Mouse (Mus musculus) limb, embryonic 12.5 days (tissue): ENCODE measurements around the gene Cdyl. TPM values are rescaled to one million over a fixed set of nuclear protein-coding genes. Genes with fewer than 3 reads are reported as not detected.

ENCODE experiments used
- ATAC-seq: fragments of 200-750 bp; cut with Nextera tagmentation; 2 replicates; pipeline ENCODE4 v1.8.0; 2017; ENCODE audit warnings: low read depth, moderate TSS enrichment; ENCODE audit not compliant: insufficient number of reproducible peaks, insufficient read depth, low FRiP score, low TSS enrichment
- H3K27ac ChIP-seq: fragments of 300-500 bp; sonication (generic); 2 replicates; pipeline ENCODE4 v1.5.1; 2016; ENCODE audit warnings: mild to moderate bottlenecking, moderate library complexity
- H3K27me3 ChIP-seq: fragments of 300-500 bp; sonication (generic); 2 replicates; pipeline ENCODE4 v1.6.1; 2016; ENCODE audit warnings: mild to moderate bottlenecking, moderate library complexity
- H3K36me3 ChIP-seq: fragments of 300-500 bp; sonication (generic); 2 replicates; pipeline ENCODE4 v1.6.1; 2016; ENCODE audit warnings: mild to moderate bottlenecking, moderate library complexity
- H3K4me1 ChIP-seq: fragments of 300-500 bp; sonication (generic); replicated peaks from 2 replicates; pipeline ENCODE4 v1.6.1; 2016
- H3K4me2 ChIP-seq: fragments of 300-500 bp; sonication (generic); 2 replicates; pipeline ENCODE4 v1.6.1; 2016; ENCODE audit warnings: mild to moderate bottlenecking, moderate library complexity
- H3K4me3 ChIP-seq: fragments of 300-500 bp; sonication (generic); replicated peaks from 2 replicates; pipeline ENCODE4 v1.5.1; 2016; ENCODE audit warnings: mild to moderate bottlenecking
- H3K9ac ChIP-seq: fragments of 300-500 bp; sonication (generic); replicated peaks from 2 replicates; pipeline ENCODE4 v1.6.1; 2016; ENCODE audit warnings: mild to moderate bottlenecking, moderate library complexity
- H3K9me3 ChIP-seq: fragments of 300-500 bp; sonication (generic); 2 replicates; pipeline ENCODE4 v1.6.1; 2016; ENCODE audit warnings: mild to moderate bottlenecking, moderate library complexity
- WGBS: fragments of 180-500 bp; shearing (Covaris S2); methylation state at CpG from one replicate; pipeline ENCODE4 v1.1.7; 2016; 5-methylcytosine and 5-hydroxymethylcytosine counted together
- polyA plus RNA-seq: library from polyadenylated mRNA; unstranded; fragments of >200 nt; fragmentation: Nextera tagmentation; extraction: Ambion mirVana; gene quantifications from 2 replicates; pipeline ENCODE4 v1.2.1, GENCODE M21; 2016

The Cdyl gene
- polyA plus RNA-seq, 1 experiment from 2014 or later, result 20.7 TPM

- 0 out of 2 replicates have a peak, but pooled peaks cover 6% of the 10 kb centered on the region for H3K9me3 ChIP-seq
- H3K9ac ChIP-seq, result no peak overlapping the region
- H3K4me3 ChIP-seq, result no peak overlapping the region
- no peak overlapping the region for H3K4me2 ChIP-seq
- no peaks in the 10 kb centered on the region for H3K27me3 ChIP-seq
- no peak overlapping the region for H3K27ac ChIP-seq
- no peaks in the 10 kb centered on the region for H3K4me1 ChIP-seq
- H3K36me3 ChIP-seq, result no peaks in the 10 kb centered on the region
- ATAC-seq, result no peak
- WGBS, result 85% methylated on average over 11 of the region's 11 CpGs
These were observed 9.3 kb upstream of the Cdyl start for GRCm38 (mm10) chr13:35650284-35650872.

DNA sequence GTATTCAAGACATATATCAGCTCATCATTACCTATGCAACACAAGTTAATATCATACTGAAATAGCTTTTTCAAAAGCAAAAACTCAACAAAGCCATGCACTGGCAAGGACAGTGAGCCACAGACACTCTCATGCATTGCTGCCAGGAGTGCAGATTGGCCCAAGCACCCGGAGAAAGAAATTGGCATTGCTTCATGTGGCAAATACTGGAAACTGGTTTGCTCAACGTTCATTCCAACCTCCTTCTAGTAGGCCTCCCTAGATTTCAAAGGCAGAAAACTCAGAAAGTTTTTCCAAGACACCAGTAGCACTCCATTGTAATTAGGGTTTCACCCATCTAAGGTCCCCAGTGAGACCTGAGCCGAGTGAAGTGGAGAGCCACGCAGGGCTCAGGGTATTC lies 6.8 kb upstream of the Cdyl start:
- Histone ChIP-seq H3K9ac (no peak overlapping the region), H3K27ac (no peak overlapping the region), H3K36me3 (no peaks in the 10 kb centered on the region), H3K4me1 (no peaks in the 10 kb centered on the region), H3K4me2 (no peak overlapping the region), H3K27me3 (no peaks in the 10 kb centered on the region), H3K4me3 (no peak overlapping the region), H3K9me3 (no peaks in the 10 kb centered on the region)
- ATAC-seq, result no peak
- WGBS, result 81% methylated on average over 4 of the region's 4 CpGs

GRCm38 (mm10) chr13:35656853-35657252 lies 2.8 kb upstream of the Cdyl start:
- ATAC-seq, result no peak
- Histone ChIP-seq H3K36me3 (no peaks in the 10 kb centered on the region), H3K27me3 (no peaks in the 10 kb centered on the region), H3K9ac (no peak overlapping the region), H3K27ac (no peak overlapping the region), H3K9me3 (no peaks in the 10 kb centered on the region), H3K4me2 (no peak overlapping the region), H3K4me1 (no peaks in the 10 kb centered on the region; the same call in 1 of the 2 replicates), H3K4me3 (no peak overlapping the region)
- WGBS, result 81% methylated on average over 2 of the region's 2 CpGs

DNA sequence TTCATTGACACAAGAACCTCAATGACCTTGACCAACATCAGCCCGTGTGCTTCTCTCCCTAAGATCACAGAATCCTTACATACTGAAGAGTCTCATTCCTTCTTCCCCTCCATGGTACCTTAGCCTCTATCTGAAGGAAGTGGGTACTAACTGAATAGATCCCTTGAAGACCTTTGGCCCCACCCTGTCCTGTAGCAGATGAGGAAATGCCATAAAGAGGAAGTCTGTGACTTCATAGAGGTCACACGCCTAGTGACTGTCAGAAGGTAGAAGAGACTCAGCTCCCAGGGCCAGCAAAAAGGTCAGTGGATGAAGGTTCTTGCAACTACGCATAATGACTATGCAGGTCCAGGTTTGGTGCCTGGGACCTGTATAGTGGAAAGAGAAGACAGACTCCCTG lies 5.8 kb downstream of the Cdyl start:
- ATAC-seq, result no peak
- H3K4me3 ChIP-seq, result no peak overlapping the region
- 77% methylated on average over 3 of the region's 3 CpGs for WGBS

GRCm38 (mm10) chr13:35669910-35670469 lies 10.4 kb downstream of the Cdyl start:
- Histone ChIP-seq H3K9me3 (no peaks in the 10 kb centered on the region), H3K27me3 (no peaks in the 10 kb centered on the region), H3K4me1 (no peaks in the 10 kb centered on the region), H3K27ac (no peak overlapping the region), H3K9ac (no peak overlapping the region), H3K4me2 (no peak overlapping the region), H3K36me3 (no peaks in the 10 kb centered on the region), H3K4me3 (no peak overlapping the region)
- no peak for ATAC-seq
- WGBS, result 75% methylated on average over 4 of the region's 4 CpGs

More for the DNA sequence above, 5.8 kb downstream of the Cdyl start:
- H3K9me3 ChIP-seq, result no peaks in the 10 kb centered on the region
- no peaks in the 10 kb centered on the region for H3K27me3 ChIP-seq
- H3K4me2 ChIP-seq, result no peak overlapping the region
- no peaks in the 10 kb centered on the region for H3K4me1 ChIP-seq
- no peak overlapping the region for H3K27ac ChIP-seq
- no peak overlapping the region for H3K9ac ChIP-seq
- no peaks in the 10 kb centered on the region for H3K36me3 ChIP-seq

- H3K4me3 ChIP-seq, result no peak overlapping the region
- WGBS, result 83% methylated on average over 4 of the region's 4 CpGs
- no peaks in the 10 kb centered on the region for H3K36me3 ChIP-seq
- H3K9ac ChIP-seq, result no peak overlapping the region
- H3K27me3 ChIP-seq, result no peaks in the 10 kb centered on the region
- no peak for ATAC-seq
- no peaks in the 10 kb centered on the region for H3K9me3 ChIP-seq
- H3K4me2 ChIP-seq, result no peak overlapping the region
- 0 out of 2 replicates have a peak, but pooled peaks cover 2% of the 10 kb centered on the region for H3K4me1 ChIP-seq
- H3K27ac ChIP-seq, result no peak overlapping the region
These were observed 11.2 kb downstream of the Cdyl start for GRCm38 (mm10) chr13:35670875-35671274.

DNA sequence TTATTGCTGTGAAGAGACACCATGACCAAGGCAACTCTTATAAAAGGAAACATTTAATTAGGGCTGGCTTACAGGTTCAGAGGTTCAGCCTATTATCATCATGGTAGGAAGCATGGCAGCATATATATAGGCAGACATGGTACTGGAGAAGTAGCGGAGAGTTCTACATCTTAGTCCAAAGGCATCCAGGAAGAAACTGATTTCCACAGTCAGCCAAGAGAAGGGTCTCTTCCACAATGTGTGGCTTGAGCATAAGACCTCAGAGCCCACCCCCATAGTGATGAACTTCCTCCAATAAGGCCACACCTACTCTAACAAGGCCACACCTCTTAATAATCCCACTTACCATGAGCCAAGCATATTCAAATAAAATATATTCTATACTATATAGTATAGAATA lies 17.3 kb downstream of the Cdyl start:
- no peaks in the 10 kb centered on the region for H3K36me3 ChIP-seq
- no peak overlapping the region for H3K9ac ChIP-seq
- H3K4me1 ChIP-seq, result peaks cover 14% of the 10 kb centered on the region
- no peak overlapping the region for H3K4me3 ChIP-seq
- ATAC-seq, result no peak
- WGBS, result 100% methylated on average over 1 of the region's 1 CpGs
- no peaks in the 10 kb centered on the region for H3K9me3 ChIP-seq
- H3K27ac ChIP-seq, result no peak overlapping the region
- no peaks in the 10 kb centered on the region for H3K27me3 ChIP-seq
- no peak overlapping the region for H3K4me2 ChIP-seq

DNA sequence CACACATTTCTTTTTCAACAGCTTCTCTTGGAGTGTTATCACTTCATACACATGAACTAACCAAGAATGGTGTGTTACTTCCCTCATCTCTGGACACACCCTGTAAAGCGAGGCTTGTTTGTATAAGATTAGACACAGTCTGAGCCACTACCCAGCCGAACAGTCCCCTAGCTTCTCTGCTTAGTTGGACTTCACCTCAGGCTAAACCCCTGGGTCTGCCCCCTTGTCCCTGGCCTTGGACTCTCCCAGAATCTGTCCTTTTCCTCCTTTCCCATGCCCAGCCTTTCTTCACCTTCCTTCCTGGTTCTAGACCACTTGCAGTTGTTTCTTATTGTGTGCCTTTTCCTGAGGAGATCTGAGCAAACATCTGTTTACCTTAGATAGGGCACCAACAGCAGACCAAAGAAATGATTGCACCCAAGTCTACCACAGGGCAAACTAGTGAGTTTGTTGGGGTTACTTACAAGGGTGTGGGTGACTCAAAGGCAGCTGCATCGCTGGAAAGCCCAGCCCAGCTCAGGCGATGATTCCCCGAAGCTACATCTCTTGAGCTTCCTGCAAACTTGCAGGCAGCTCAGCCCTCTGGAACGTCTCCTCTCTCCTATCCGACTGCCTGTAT lies 17.9 kb downstream of the Cdyl start:
- Histone ChIP-seq H3K27ac (no peak overlapping the region), H3K4me2 (no peak overlapping the region), H3K9ac (no peak overlapping the region), H3K36me3 (no peaks in the 10 kb centered on the region), H3K4me1 (peaks cover 14% of the 10 kb centered on the region), H3K9me3 (no peaks in the 10 kb centered on the region), H3K27me3 (no peaks in the 10 kb centered on the region), H3K4me3 (no peak overlapping the region)
- 76% methylated on average over 7 of the region's 7 CpGs for WGBS
- ATAC-seq, result 0 out of 2 replicates have a peak, but pooled peaks have one; percentile 56

- no peak overlapping the region for H3K4me2 ChIP-seq
- WGBS, result 85% methylated on average over 6 of the region's 6 CpGs
- no peak for ATAC-seq
These were observed 19.1 kb downstream of the Cdyl start for GRCm38 (mm10) chr13:35678691-35679090.

DNA sequence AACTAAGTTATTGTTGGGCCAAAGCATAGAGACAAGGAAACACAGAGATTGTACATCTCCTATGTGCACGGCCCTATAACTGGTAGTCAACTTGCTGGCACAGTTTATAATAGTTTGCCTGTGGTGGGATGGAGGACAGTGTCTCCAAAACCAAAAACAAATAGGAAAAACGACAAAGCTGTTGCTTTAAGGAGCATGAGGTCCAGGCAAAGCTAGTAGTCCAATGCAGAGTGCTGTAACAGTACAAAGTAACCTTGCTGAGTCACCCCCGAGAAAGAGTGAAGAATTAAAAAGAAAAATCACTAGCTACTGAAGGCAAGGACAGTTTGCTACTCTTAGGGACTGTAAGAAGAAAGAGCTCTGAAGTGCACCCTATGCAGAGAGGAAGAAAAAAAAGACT lies 21.7 kb downstream of the Cdyl start:
- Histone ChIP-seq H3K27ac (no peak overlapping the region), H3K4me2 (no peak overlapping the region), H3K27me3 (no peaks in the 10 kb centered on the region), H3K4me1 (peaks cover 9% of the 10 kb centered on the region), H3K36me3 (no peaks in the 10 kb centered on the region), H3K4me3 (no peak overlapping the region), H3K9me3 (no peaks in the 10 kb centered on the region), H3K9ac (no peak overlapping the region)
- 85% methylated on average over 3 of the region's 3 CpGs for WGBS
- no peak for ATAC-seq

More at GRCm38 (mm10) chr13:35678691-35679090, 19.1 kb downstream of the Cdyl start:
- Histone ChIP-seq H3K9me3 (no peaks in the 10 kb centered on the region), H3K27ac (no peak overlapping the region), H3K4me1 (peaks cover 14% of the 10 kb centered on the region), H3K36me3 (no peaks in the 10 kb centered on the region), H3K27me3 (no peaks in the 10 kb centered on the region), H3K4me3 (no peak overlapping the region), H3K9ac (no peak overlapping the region)

GRCm38 (mm10) chr13:35686273-35686672 lies 26.6 kb downstream of the Cdyl start:
- ATAC-seq, result no peak
- 89% methylated on average over 8 of the region's 8 CpGs for WGBS

More at GRCm38 (mm10) chr13:35686273-35686672, 26.6 kb downstream of the Cdyl start:
- Histone ChIP-seq H3K4me3 (no peak overlapping the region), H3K4me2 (no peak overlapping the region), H3K27ac (no peak overlapping the region), H3K4me1 (no peaks in the 10 kb centered on the region), H3K27me3 (no peaks in the 10 kb centered on the region), H3K9me3 (no peaks in the 10 kb centered on the region), H3K9ac (no peak overlapping the region), H3K36me3 (no peaks in the 10 kb centered on the region)
